Mouse (Mus musculus): Measurements from ENCODE around the gene Itgb7.

Itgb7 gene

DNA sequence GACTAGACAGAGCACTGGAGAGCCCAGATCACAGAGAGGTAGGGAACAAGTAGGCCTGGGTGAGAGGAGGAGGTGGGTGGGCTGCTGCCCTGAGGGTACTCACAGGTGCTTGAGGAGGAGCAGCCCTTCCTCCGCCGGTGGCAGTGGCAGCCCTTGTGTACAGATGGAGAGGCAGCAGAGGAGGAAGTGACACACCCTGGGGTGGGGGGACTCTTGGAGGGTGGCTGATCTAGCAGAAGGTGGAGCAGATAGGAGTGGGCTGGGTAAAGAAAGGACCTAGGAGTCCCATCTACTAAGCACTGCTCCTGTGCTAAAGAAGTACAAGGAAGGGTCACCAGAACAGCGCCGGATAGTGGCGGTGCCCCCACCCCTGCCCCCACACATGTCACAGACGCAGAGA, at the start of gene Itgb7:
Gene Itgb7 (minus strand): TSS at position 197 of the 400 bp plus-strand sequence.
- no peak for DNase-seq (ENCODE audit: low spot score in 2 of 2)

DNA sequence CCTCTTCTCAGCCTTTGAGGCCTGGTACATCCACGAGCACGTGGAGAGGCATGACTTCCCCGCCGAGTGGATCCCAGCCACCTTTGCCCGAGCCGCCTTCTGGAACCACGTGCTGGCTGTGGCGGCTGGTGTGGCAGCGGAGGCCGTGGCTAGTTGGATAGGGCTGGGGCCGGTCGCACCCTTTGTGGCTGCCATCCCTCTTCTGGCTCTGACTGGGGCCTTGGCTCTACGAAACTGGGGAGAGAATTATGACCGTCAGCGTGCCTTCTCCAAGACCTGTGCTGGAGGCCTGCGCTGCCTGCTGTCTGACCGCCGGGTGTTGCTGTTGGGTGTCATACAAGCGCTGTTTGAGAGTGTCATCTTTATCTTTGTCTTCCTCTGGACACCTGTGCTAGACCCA, 48.9 kb upstream of the Itgb7 start:
- no peak for DNase-seq (ENCODE audit: low spot score in 2 of 2)

DNA sequence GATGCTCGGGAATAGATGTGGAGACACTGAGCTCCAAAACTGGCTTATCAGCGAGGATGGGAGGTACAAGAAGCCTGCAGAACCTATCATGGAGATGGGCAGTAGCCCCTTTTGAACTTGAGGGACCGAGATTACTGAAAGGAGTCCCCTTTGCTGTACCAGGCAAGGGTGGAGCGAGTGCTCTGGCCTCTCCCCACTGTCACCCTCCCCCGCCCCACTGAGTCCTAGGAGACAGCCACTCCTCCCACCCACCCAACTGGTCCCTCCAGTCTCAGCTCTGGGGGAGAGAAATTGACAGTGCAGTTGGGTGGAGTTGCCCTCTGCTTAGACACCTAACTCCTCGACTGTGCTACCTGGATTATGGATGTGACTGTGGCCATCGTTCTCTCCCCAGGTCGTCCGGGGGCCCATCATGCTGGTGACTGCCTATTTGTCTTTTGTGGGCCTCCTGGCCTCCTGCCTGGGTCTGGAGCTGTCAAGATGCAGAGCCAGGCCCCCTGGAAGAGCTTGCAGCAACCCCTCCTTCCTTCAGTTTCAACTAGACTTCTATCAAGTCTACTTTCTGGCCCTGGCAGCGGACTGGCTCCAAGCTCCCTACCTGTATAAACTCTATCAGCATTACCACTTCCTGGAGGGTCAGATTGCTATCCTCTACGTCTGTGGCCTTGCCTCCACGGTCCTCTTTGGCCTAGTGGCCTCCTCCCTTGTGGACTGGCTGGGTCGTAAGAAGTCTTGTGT, 48.2 kb upstream of the Itgb7 start:
- no peak for DNase-seq (ENCODE audit: low spot score in 2 of 2)

DNA sequence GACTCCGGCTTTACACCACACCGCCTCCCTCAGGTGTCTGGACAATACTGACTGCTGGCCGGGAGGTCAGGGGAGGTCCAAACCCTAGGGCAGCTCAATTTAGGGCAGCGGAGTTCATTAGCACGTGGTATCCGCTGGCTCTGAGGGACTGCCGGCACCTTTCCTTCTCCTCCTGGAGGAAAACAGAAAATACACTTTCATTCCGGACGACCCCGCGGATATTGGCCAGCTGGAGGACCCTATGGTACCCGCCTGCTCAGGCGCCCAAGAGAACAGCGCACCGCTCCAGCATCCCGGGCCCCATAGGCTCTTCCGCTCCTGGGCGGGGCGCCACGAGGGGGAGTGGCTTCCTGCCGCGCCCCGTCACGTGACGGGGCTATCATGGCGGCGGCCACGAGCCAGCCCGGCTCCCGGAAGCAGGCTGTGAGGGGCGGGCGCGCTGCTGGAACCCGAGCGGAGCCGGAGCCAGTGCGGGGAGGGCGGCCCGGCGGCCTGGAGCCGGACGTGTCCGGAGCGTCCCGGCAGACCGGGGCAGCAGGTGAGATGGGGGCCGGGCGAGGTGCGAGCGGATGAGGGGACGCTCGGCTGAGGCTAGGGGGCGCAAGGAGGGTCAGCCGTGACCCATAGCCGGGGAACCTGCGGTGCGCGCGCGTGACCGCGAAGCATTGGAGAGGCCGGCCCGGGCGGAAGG, 47.5 kb upstream of the Itgb7 start, which contains the start of gene Mfsd5:
Gene Mfsd5 (plus strand): TSS at position 363 of the 691 bp plus-strand sequence.
- peak; percentile 66 to 92 for DNase-seq (ENCODE audit: low spot score in 2 of 2)

DNA sequence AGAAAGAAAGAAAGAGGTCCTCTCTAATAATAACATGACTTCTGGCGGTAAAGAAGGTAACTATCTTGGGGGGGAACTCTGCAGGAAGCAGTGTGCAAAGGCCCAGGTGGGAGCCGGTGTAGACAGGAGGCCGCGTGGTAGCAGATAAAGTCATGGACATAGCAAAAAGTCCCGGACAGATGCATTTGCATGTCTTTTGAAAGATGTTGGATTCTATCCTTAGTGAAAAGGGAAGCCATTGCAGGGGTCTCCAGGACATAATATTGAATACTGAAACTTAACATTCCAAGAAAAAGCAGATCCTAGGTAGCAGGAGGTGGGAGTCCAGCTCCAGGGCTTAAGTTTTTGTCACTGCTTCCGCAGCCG, 47.0 kb upstream of the Itgb7 start:
- DNase-seq (ENCODE audit: low spot score in 2 of 2), result no peak

DNA sequence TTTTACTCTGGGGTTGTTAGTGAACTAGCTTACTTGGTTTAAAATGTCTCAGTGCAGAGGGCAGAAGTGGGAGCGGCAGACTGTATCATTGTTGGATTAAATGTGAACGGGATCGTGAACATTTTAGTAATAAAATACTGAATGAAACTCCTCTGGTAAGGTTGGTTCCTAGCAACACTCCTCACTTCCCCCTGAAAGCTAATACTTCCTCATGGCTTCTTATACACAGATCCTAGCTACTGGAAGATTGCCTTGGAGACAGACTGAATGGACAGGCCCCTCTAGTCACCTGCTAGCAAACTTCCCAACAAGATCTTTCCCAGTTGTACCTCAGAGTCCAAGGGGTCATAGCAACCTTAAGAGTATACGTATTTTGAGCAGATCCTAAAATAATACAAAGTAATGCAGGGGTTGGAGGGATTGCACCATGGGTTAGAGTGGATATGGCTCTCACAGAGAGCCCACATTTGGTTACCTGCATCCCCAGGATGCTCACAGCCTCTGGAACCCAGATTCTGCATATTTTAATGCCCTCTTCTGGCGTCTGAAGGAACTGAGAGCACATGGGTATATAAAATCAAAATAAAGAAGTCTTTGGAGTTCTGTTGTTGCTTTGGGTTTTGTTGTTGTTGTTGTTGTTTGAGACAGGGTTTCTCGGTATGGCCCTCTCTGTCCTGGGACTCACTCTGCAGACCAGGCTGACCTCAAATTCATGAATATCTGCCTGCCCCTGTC, 42.4 kb upstream of the Itgb7 start:
- no peak for DNase-seq (ENCODE audit: low spot score in 2 of 2)

DNA sequence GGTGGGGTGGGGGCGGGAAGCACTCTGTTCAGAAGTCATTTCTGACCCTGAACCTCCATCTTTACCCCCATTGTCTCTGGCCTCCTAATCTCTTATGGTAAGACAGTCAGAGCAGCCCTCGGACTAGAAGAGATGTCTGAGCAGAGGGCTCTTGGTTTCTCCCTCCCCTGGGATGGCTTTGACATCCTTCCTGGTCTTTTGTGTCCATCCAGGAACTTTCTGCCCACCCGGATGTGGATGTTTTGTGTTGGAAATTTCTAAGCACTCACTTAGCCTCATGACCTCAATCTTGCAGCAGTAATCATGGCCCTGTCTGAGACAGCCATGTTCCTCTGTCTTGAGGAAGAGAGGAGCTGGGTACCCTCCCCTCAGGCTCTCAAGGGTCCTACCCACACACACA, 39.7 kb upstream of the Itgb7 start:
- DNase-seq (ENCODE audit: low spot score in 2 of 2), result no peak

DNA sequence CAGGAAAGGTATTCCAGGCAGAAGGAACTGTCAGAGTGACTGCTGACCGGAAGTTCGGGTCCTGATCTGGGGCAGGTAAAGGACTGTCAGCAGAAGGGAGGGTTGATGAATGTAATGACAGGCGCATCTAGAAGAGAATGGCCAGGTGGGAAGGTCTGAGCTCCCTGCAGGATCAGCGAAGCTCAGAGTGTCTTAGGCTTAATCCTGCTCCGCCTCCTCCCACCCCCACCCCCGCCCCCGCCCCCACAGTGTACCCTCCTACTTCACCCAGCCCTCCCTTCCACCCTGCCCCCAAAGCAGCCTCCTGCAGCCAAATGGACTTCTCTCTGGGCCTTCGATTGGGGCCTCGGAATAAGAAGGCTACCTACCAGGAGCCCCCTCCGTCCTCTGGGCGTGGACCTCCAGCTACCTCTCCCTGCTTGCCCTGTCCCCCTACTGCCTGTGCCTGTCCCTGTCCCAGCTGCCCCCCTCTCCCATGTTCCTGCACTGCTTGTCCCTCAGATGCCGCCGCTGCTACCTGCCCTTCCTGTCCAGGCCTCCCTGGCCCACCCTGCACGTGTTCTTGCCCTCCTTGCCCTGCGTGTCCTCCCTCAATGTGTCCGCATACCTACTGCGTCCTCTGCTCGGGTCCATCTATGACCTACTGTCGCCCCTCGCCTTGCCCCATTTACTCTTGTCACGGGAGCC, 38.7 kb upstream of the Itgb7 start, which contains the start of gene Gm9918:
Gene Gm9918 (plus strand): TSS at position 290 of the 687 bp plus-strand sequence.
- DNase-seq (ENCODE audit: low spot score in 2 of 2), result no peak

DNA sequence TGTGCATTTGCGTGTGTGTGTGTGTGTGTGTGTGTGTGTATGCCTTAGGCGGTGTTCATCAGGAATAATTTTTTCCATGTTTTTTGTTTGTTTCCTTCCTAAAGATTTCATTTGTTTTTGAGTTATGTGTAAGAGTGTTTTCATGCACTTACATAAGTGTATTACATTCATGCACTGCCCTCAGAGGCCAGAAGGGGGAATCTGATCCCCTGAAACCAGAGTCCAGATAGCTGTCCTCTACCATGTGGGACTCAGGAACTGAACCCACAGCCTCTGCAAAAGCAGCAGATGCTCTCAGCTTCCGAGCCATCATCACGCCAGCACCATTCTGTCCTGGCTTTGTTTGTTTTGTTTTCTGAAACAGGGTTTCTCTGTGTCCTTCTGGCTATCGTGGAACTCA, 33.8 kb upstream of the Itgb7 start:
- DNase-seq (ENCODE audit: low spot score in 2 of 2), result no peak

DNA sequence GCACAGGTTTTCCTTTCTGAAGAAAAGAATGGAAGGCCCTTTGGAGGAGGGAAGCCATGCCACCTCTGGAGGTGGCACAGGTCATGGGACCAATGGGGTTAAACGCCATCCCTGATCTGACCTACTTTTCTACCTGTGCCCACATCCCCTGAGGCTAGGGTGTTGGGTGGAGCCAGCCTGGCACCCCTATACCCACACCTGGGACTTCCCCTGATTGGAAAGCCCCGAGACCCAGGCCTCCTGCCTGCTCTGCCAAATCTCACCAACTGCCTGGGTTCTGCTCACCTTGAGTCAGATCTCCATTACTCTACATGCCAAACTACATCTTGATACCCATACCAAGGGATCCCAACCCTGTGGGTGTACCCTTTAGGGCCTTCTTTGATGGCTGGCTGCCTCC, 31.3 kb upstream of the Itgb7 start:
- DNase-seq (ENCODE audit: low spot score in 2 of 2), result no peak

DNA sequence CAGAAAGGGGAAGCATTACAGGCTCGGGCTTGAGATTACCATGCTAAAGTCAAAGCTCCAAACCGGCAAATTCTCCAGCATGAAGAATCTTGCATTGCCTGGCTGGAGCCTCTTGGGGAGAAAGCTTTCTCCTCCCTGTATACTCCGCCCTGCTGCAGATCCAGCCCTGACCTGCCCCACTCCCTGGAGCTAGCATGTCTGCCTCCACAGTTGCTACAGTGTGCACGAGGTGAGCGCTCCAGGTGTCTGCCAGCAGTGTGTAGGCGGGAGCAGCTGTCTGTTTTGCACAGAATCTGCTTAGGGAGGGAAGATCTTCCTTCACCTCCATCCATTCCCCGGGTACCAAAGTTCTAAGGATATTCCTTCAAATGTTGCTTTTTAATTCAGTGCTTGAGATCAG, 30.8 kb upstream of the Itgb7 start:
- no peak for DNase-seq (ENCODE audit: low spot score in 2 of 2)

DNA sequence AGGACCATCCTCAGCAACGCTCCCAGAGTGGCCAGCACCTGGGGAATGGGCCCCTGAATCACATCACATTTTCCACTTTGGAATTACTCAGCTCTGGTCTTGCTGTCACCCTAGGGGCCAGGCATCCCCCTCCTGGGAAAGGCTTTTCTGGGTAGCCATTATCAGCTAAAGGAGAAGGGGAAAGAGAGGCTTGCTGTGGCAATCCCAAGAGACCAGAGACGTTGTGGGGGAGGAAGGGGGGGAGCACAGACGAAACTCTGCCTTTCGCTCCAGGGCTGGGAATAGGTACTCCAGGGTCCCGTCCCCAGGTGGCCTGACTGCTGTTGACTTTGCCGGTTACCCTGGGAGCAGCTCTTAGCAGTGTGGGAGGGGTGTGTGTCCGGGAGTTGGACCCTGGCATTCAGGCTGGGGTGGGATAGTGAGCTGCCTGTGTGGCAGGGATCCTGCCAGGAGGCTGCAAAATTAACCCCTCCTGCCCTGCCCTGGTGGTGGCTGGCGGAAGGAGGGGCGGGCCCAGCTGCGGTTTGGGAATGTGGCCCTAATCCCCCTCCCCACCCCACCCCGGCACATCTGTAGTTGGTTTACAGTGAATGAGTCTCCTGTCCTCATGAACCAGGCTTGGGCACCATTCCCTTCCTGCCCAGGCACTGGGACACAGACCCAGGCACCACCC, 27.0 kb upstream of the Itgb7 start:
- no peak for DNase-seq (ENCODE audit: low spot score in 2 of 2)

DNA sequence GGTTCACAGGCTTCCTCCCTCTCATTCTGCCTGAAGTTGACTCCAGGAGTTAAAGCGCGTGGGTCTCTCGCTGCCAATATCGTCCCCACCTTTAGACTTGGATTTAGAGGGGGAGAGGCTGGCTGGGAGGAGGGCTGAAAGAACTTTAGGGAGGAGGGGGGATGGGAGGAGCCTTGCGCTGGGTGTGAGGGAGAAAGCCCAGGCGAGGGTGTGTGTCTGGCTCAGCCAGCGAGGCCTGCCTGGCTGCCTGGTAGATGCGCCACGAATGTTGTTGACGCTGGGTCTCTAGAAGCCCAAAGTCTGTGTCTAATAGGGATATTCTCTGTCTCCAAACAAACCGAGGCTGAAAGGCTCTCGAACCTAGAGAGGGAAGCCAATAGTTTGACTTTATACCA, 26.3 kb upstream of the Itgb7 start:
- DNase-seq (ENCODE audit: low spot score in 2 of 2), result no peak

DNA sequence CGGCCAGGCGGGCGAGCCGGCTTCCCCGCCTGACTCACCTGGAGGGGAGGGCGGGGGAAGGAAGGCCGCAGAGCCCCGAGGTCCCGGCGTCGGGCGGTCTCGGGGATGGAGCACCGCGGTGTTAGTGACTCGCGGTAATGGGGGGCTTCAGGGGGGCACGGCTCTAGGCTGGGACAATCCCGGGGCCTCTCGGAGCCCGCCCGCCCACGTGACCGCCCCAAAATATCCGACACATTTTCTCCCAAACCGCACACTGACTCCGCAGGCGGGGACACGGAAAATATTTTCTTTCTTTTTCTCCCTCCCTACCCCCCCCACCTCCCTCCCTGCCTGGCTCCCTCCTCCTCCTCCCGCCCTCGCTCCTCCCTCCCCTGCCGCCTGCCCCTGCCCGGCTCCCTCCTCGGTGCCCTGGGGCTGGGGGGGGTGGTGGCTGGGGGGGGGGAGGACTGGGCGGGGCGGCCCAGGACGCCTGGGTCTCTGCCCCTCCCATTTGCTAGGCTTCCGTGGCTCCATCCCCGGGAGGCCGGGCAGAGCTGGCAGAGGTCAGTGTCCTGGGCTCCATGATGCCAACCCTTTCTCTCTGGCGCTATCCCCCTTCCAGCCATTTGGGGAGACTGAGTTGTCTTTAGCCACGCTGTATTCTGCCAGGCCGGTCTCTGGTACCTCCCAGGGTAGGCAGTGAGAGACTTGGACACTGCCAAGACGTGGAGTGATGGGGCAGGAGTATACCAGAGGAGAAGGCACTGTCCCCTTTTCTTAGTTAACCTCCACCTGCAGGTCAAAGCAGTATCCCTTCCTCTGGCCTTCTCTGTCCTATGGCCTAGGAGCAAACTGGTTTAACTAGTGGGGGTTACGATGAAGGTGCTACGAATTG, 25.7 kb upstream of the Itgb7 start, which contains the start of gene Rarg:
Gene Rarg (minus strand): TSS at position 316 of the 874 bp plus-strand sequence.
- DNase-seq (ENCODE audit: low spot score in 2 of 2), result peak in 1 of 2 experiments; percentile 26

DNA sequence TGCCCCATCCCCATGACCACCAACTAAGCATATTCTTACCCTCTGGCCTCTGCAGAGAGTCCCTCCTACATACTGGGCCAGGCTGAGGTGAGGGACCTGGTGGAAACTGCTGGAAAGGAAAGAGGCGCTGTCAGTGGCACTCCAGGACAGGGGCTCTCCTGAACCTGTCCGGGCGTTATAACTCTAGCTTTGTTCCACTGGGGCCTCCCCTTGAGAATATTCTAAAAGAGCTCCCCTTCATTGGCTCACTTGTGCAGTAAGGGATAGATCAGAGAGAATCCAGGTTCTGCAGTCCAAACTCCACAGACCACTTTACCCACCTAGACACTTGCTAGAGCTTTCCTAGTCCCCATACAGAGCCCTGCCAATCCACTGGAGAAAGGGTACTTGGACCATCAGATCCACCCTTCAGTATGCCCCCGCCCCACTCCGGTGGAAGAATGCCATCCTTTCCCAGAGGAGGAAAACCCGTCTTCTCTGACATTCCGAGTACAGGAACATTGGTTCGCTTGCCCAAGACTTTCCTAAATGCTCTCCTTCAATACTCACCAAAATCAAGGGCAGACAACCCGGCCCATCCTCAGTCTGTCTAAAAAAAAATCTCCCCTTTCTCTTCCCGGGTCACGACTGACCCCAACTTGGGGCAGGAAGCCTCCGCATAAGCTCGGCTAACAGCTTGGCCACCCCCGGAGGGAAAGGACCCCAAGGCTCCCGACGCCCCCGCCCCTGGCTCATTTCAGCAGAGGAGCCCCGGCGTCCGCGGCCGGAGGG, 24.9 kb upstream of the Itgb7 start:
- DNase-seq (ENCODE audit: low spot score in 2 of 2), result no peak

DNA sequence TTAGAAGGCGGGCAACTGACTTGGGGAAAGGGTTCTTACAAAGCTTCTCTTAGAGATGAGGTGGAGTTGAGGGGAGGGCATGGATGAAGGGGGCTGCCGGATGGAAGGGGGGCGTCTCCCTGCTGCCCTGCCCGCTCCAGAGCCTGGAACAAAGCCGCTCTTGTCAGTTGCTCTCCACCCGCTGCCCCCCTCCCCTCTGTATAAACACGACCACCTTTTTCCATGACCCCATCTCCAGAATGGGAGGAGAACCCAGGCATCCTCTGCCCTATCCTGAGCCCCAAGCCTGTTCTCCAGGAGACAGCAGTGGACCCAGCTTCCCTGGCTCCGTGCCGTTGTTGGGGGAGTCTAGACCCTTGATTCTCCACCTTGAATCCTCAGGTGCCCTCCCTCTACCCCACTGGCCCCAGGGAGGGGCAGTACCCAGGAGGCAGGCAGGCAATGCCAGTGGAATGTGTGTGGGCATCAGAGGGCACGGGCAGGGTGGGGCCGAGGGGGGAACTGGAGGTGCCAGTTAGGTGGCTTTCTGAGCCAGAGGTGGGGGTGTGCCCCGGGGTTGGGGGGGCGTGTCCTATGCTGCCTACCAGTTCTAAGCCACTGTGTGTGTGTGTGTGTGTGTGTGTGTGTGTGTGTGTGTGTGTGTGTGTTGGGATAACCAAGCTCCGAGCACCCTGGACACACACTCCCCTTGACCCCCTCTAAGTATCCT, 24.0 kb upstream of the Itgb7 start:
- no peak for DNase-seq (ENCODE audit: low spot score in 2 of 2)

DNA sequence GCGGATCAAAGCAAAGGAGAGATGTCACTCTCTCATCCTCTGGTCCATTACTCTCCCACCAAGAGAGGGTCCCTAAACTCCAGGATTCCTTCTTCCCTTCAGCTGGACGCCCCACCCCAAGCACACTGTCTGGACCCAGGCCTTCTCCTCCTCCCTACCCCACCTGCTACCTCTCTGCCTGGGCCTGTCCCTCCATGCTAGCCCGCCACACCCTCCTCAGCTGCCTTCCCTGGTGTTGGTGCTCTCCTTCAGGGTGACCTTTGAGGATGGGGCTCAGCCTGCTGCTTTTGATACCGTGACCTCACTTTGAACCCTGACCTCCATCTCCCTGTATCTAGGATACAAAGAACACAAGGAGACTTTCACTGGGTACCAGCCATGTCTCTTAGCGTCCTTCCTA, 18.8 kb upstream of the Itgb7 start:
- DNase-seq (ENCODE audit: low spot score in 2 of 2), result no peak

DNA sequence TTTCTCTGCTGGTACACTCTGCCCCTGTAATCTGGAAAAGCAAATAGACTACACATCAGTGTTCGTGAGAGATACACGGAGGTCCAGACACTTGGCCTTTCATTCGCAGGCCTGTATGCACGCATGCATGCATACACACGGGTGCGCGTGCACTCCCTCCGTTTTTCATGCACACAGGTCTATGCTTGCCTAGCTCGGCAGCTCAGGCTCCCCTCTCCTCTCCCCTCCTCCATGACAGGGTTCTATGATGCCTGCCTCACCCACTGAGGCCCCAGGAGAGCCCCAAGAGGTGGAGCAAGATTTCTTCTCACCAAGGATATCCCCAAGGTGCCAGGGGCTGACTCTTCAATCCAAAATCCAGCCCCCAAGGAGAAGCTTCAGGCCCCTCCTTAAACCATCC, 18.2 kb upstream of the Itgb7 start:
- no peak for DNase-seq (ENCODE audit: low spot score in 2 of 2)

DNA sequence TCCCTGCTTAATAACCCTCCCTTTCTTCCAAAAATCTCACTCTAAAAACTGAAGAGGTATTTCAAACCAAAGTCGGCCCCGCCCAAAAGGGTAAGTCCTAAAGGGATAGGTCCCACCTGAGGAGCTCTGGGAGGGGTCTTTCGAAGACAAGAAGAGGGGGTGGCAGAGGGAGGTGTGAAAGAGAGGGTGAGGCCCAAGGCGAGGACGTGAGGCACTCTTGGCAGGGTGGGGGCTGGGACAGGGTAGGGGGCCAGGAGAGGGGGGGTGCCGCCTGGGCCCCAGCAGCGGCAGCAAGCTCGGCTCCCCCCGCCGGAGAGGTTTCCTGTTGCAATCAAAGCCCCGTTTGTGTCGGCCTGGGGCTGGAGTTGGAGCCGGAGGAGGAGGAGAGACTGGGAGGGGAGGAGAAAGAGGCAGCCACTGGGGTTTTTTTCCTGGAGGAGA, 17.5 kb upstream of the Itgb7 start:
- no peak for DNase-seq (ENCODE audit: low spot score in 2 of 2)
